Mouse (Mus musculus) lung, embryonic 15.5 days (tissue): ENCODE measurements around the gene Slc7a15. TPM values are rescaled to one million over a fixed set of nuclear protein-coding genes. Genes with fewer than 3 reads are reported as not detected.
"Not testable (repeated sequence)": the region's sequence is repeated elsewhere in the genome, so short reads cannot be mapped to it uniquely, and the experiment has no call there.

ENCODE experiments used
- ATAC-seq: fragments of 200-750 bp; cut with Nextera tagmentation; 2 replicates; pipeline ENCODE4 v1.8.0; 2017; ENCODE audit warnings: moderate number of reproducible peaks, borderline replicate concordance; ENCODE audit not compliant: low FRiP score, low TSS enrichment; ENCODE audit errors: extremely low read depth
- H3K27ac ChIP-seq: fragments of 300-500 bp; sonication (generic); 2 replicates; pipeline ENCODE4 v1.5.1; 2015; ENCODE audit warnings: moderate library complexity, mild to moderate bottlenecking, inconsistent platforms
- H3K27me3 ChIP-seq: fragments of 300-500 bp; sonication (generic); 2 replicates; pipeline ENCODE4 v1.6.1; 2015; ENCODE audit warnings: inconsistent platforms
- H3K36me3 ChIP-seq: fragments of 300-500 bp; sonication (generic); 2 replicates; pipeline ENCODE4 v1.6.1; 2015; ENCODE audit warnings: inconsistent platforms
- H3K4me1 ChIP-seq: fragments of 300-500 bp; sonication (generic); 2 replicates; pipeline ENCODE4 v1.6.1; 2015; ENCODE audit warnings: inconsistent platforms
- H3K4me2 ChIP-seq: fragments of 300-500 bp; sonication (generic); 2 replicates; pipeline ENCODE4 v1.6.1; 2015; ENCODE audit warnings: inconsistent platforms, mild to moderate bottlenecking, moderate library complexity
- H3K4me3 ChIP-seq: fragments of 300-500 bp; sonication (generic); 2 replicates; pipeline ENCODE4 v1.5.1; 2015; ENCODE audit warnings: mild to moderate bottlenecking, inconsistent platforms
- H3K9ac ChIP-seq: fragments of 300-500 bp; sonication (generic); 2 replicates; pipeline ENCODE4 v1.6.1; 2015; ENCODE audit warnings: inconsistent platforms
- H3K9me3 ChIP-seq: fragments of 300-500 bp; sonication (generic); 2 replicates; pipeline ENCODE4 v1.6.1; 2016; ENCODE audit warnings: inconsistent platforms
- WGBS: fragments of 180-500 bp; shearing (Covaris S2); methylation state at CpG from one replicate; pipeline ENCODE4 v1.1.7; 2015; 5-methylcytosine and 5-hydroxymethylcytosine counted together
- polyA plus RNA-seq: library from polyadenylated mRNA; unstranded; fragments of >200 nt; fragmentation: Nextera tagmentation; extraction: Ambion mirVana; gene quantifications from 2 replicates; pipeline ENCODE4 v1.2.1, GENCODE M21; 2015

Gene Slc7a15
- polyA plus RNA-seq, result not detected in 2 replicates

DNA sequence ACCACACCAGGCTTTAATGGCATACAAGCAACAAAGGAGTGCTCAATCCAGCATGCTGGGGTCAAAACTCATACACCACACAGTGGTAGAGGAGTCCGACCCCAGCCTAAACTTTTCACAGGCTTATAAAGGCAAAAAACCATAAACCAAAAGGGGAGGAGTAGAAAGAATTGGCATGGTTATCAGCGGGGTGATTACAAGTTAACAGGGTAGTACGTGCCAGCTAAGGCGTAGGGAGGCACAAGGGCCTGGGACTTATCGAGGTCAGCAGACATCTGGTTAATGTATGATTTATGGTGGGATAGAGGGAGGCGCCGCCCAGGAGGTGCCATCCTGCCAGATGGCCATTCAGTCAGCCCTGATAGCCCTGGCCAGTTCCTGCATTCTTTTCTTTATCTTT lies at the start of gene Slc7a15:
Gene Slc7a15, minus strand, starts transcription at position 101 of the 400 bp plus-strand sequence.
- H3K4me1 ChIP-seq, H3K4me2 ChIP-seq, H3K9me3 ChIP-seq, H3K4me3 ChIP-seq, H3K36me3 ChIP-seq, H3K27ac ChIP-seq, ATAC-seq, H3K27me3 ChIP-seq, H3K9ac ChIP-seq: not testable (repeated sequence)
- 88% methylated on average over 7 of the region's 7 CpGs for WGBS

DNA sequence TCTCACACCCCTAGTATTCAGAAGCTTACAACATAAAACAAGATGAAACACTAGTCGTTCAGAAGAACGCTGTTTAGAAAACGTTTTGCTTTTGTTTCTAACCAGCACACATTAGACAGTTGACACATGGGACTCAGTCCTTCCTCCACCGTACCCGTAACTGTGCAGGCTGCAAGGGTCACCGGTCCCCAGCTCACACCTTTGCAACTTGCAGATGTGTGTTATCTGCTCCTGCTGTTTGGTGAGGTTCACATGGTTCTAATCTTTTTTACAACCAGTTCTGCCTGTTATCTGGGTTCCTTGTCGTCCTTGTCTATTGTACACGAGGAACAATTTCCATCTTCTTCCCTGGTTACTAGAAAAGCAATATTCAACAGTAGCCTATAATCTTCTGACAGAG lies 49.3 kb upstream of the Slc7a15 start:
- not testable (repeated sequence) for H3K36me3 ChIP-seq, H3K9me3 ChIP-seq, H3K27ac ChIP-seq, H3K4me3 ChIP-seq, H3K9ac ChIP-seq, ATAC-seq, H3K4me1 ChIP-seq, H3K4me2 ChIP-seq, H3K27me3 ChIP-seq
- WGBS, result 55% methylated on average over 8 of the region's 8 CpGs

DNA sequence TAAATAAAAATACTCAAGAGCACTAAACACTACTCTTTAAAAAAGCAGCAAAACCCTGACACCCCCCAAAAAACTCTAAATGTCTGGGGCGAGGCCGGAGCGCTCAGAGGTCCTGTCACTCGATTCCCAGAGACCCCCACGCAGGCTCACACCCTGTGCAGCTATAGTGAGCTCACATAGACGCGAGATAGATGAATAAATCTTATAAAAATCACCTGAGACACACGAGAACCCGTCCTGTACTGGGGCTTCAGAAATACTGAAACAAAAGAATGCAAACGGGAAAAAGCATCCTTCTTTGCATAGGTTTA lies 42.5 kb upstream of the Slc7a15 start:
- Histone ChIP-seq H3K9ac (peak overlapping the region; percentile 99), H3K4me2 (peak overlapping the region; percentile 75), H3K36me3 (no peaks in the 10 kb centered on the region), H3K4me3 (peak overlapping the region; percentile 95), H3K27ac (0 out of 2 replicates have a peak overlapping the region, but pooled peaks have one; percentile 11), H3K4me1 (peaks cover 5% of the 10 kb centered on the region; the same call in 1 of the 2 replicates), H3K9me3 (no peaks in the 10 kb centered on the region), H3K27me3 (no peaks in the 10 kb centered on the region)
- no peak for ATAC-seq
- 7% methylated on average over 10 of the region's 10 CpGs for WGBS

DNA sequence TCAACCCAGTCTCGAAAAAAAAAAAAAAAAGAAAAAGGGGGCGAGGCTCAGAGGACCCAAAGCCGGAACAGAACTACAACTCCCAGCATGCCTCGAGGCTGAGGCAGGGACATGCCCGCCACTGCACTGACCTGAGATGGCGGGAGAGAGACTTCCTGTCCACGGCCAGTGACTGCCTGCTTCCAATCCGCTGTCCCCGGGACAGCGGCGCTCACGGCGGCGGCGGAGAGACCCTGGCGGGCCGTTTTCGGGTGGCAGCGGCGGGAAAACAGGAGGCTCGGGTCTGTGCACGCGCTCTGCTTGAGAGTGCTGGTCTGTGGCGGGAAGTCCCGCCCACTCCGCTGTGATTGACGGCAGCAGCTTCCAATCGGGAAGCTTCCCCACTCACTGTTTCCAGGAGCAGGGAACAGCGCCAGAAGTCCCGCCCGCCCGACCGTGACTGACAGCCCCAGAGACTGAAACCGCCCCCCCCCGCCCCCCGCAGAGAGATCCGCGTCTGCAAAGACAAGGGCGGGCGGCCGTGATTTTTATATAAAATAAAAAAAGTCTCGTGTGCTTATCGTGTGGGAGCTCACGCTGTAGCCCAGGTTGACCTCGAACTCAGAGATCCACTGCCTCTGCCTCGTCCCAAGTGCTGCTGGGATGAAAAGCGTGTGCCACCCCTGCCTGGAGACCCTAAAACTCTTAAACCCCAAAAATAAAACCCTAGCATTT lies 42.0 kb upstream of the Slc7a15 start:
- peak overlapping the region; percentile 75 for H3K4me2 ChIP-seq
- H3K36me3 ChIP-seq, result no peaks in the 10 kb centered on the region
- no peaks in the 10 kb centered on the region for H3K9me3 ChIP-seq
- peak overlapping the region; percentile 98 for H3K27ac ChIP-seq
- peaks cover 5% of the 10 kb centered on the region; the same call in 1 of the 2 replicates for H3K4me1 ChIP-seq
- H3K4me3 ChIP-seq, result peak overlapping the region; percentile 95
- peak; percentile 99 for ATAC-seq
- H3K27me3 ChIP-seq, result no peaks in the 10 kb centered on the region
- under 1% methylated on average over 47 of the region's 47 CpGs for WGBS
- peak overlapping the region; percentile 99 for H3K9ac ChIP-seq

DNA sequence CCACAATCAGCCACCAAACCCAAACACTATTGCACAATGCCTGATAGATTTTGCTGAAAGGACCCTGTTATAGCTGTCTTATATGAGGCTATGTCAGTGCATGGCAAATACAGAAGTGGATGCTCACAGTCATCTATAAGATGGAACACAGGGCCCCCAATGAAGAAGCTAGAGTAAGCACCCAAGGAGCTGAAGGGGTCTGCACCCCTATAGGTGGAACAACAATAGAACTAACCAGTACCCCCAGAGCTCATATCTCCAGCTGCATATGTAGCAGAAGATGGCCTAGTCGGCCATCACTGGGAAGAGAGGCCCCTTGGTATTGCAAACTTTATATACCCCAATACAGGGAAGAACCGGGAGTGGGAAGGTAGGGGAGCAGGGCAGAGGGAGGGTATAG lies 41.3 kb upstream of the Slc7a15 start:
- H3K9me3 ChIP-seq, H3K4me1 ChIP-seq, H3K27me3 ChIP-seq, ATAC-seq, H3K27ac ChIP-seq, H3K36me3 ChIP-seq: not testable (repeated sequence)
- Histone ChIP-seq H3K4me3 (peak overlapping the region; percentile 95), H3K9ac (peak overlapping the region; percentile 47), H3K4me2 (peak overlapping the region; percentile 75)
- 3% methylated on average over 2 of the region's 2 CpGs for WGBS

DNA sequence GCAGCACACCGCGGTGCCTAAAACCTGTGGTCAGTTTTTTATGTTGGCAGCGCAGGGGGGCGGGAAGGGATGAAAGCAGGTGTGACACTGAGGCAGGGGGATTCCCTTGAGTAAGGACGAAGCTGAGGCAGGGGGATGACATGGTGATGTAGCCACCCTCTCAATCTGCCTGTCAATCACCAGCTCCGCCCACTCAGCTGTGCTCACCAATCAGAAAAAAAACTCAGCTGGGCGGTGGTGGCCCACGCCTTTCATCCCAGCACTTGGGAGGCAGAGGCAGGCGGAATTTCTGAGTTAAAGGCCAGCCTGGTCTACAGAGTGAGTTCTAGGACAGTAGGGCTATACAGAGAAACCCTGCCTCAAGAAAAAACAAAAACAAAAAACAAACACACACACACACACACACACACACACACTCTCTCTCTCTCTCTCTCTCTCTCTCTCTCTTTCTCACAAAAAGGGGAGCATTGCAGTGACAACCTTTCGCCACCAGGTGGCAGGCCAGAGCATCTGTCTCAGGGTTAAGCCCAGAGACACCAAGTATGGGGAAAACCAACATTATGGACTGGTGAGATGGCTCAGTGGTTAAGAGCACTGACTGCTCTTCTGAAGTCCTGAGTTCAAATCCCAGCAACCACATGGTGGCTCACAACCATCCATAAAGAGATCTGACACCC lies 39.7 kb upstream of the Slc7a15 start:
- not testable (repeated sequence) for H3K4me3 ChIP-seq, H3K4me2 ChIP-seq, H3K36me3 ChIP-seq, H3K4me1 ChIP-seq, H3K27ac ChIP-seq, ATAC-seq, H3K27me3 ChIP-seq, H3K9ac ChIP-seq, H3K9me3 ChIP-seq
- 77% methylated on average over 10 of the region's 10 CpGs for WGBS

DNA sequence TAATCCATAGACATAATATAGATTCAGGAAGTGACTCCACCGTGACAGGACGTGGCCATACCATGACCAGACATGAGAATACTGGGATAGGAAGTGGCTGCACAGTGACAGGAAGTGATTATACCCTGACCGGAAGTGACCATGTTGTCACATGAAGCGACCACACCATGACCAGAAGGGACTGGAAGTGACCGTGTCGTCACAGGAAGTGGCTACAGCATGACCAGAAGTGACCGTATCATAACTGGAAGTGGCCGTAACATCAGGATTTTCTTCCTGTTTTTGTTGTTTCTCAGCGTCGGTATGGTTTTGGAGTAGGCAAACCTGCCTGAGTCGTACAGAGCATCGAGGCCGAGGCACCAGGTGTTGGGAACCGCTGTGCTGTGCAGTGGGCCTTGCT lies 38.1 kb upstream of the Slc7a15 start:
- no peaks in the 10 kb centered on the region for H3K27me3 ChIP-seq
- H3K9me3 ChIP-seq, result no peaks in the 10 kb centered on the region
- peaks cover 5% of the 10 kb centered on the region; the same call in 1 of the 2 replicates for H3K4me1 ChIP-seq
- H3K4me3 ChIP-seq, result no peak overlapping the region
- no peak overlapping the region for H3K9ac ChIP-seq
- no peak overlapping the region for H3K4me2 ChIP-seq
- WGBS, result 91% methylated on average over 14 of the region's 14 CpGs
- H3K36me3 ChIP-seq, result no peaks in the 10 kb centered on the region
- no peak overlapping the region for H3K27ac ChIP-seq
- ATAC-seq, result no peak

DNA sequence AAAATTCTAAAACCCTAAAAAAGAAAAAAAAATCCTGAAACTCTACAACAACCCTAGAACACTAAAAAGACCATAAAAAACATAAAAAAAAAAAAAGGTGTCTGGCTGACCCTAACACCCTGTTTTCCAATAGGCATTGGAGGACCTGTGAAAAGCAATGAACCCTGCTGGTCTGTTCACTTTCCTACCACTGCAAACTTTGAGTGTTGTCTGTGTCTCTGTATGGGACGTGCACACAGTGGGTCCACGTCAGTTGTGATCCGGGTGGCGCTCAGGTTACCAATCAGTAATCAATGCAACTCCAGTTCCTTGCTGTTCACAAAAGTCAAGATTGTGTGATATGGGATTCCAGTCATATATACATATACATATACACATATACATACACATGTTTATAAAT lies 36.7 kb upstream of the Slc7a15 start:
- no peaks in the 10 kb centered on the region for H3K36me3 ChIP-seq
- peaks cover 5% of the 10 kb centered on the region; the same call in 1 of the 2 replicates for H3K4me1 ChIP-seq
- H3K4me3 ChIP-seq, result no peak overlapping the region
- no peak overlapping the region for H3K9ac ChIP-seq
- 93% methylated on average over 4 of the region's 4 CpGs for WGBS
- ATAC-seq, result no peak
- no peak overlapping the region for H3K27ac ChIP-seq
- no peaks in the 10 kb centered on the region for H3K9me3 ChIP-seq
- no peak overlapping the region for H3K4me2 ChIP-seq
- no peaks in the 10 kb centered on the region for H3K27me3 ChIP-seq

DNA sequence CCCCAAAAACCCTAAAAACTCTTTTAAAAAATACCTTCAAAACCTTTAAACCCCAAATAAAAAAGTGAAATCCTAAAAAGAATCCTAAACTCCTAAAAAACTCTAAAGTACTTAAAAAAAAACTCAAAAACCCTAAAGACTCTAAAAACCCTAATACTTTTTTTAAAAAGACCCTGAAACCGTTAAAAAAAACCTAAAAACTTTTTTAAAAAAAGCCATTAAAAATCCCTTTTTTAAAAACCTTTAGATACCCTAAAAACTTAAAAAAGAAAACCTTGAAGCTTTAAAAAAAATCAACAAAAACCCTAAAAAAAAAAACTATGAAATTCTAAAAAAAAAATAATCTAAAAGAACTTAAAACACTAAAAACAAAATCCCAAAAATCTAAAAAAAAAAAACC lies 35.4 kb upstream of the Slc7a15 start:
- Histone ChIP-seq H3K4me1 (no peaks in the 10 kb centered on the region), H3K4me3 (no peak overlapping the region), H3K36me3 (no peaks in the 10 kb centered on the region), H3K9me3 (no peaks in the 10 kb centered on the region), H3K4me2 (no peak overlapping the region), H3K27ac (no peak overlapping the region), H3K27me3 (no peaks in the 10 kb centered on the region), H3K9ac (no peak overlapping the region)
- no peak for ATAC-seq
- 97% methylated on average over 1 of the region's 1 CpGs for WGBS

DNA sequence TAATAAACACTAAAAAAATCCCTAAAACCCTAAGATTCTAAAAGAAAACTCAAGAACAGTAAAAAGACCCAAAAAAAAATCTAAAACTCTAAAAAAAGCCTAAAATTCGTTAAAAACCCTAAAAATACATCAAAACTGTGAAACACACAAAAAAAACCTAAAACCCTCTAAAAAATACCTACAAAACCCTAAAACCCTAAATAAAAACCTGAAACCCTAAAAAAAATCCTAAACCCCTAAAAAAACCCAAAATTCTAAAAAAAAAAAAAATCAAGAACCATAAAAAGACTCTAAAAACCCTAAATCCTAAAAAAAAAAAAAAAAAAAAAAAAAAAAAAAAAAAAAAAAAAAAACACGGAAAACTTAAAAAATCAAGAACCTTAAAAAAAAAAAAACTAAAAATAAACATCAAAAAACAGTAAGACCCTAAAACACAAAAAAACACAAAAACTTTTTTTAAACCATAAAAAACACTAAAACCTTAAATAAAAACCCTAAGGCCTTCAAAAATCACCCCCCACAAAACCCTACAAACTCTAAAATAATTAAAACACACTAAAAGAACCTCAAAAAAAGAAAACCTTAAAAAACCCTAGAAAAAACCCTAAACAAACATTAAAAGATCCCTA lies 34.0 kb upstream of the Slc7a15 start:
- Histone ChIP-seq H3K27ac (no peak overlapping the region), H3K9me3 (no peaks in the 10 kb centered on the region), H3K4me3 (no peak overlapping the region), H3K4me1 (no peaks in the 10 kb centered on the region), H3K4me2 (no peak overlapping the region), H3K9ac (no peak overlapping the region), H3K27me3 (no peaks in the 10 kb centered on the region), H3K36me3 (no peaks in the 10 kb centered on the region)
- 81% methylated on average over 2 of the region's 2 CpGs for WGBS
- no peak for ATAC-seq

DNA sequence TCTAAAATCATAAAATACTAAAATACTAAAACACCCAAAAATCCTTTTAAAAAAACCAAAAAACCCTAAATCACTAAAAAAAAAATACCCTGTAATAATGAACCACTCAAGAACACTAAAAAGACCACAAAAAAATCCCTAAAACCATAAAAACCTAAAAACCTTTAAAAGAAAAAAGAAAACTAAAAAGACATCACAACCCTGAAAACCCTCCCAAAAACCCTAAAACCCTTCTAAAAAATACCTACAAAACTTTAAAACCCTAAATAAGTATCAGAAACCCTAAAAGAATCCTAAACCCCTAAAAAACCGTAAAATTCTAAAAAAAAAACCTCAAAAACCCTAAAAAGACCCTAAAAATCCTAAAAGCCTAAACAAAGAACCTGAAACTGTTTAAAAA lies 32.8 kb upstream of the Slc7a15 start:
- ATAC-seq, result no peak
- H3K4me1 ChIP-seq, result no peaks in the 10 kb centered on the region
- H3K9ac ChIP-seq, result no peak overlapping the region
- no peak overlapping the region for H3K4me2 ChIP-seq
- WGBS, result 95% methylated on average over 1 of the region's 1 CpGs
- H3K9me3 ChIP-seq, result no peaks in the 10 kb centered on the region
- no peaks in the 10 kb centered on the region for H3K36me3 ChIP-seq
- H3K27me3 ChIP-seq, result no peaks in the 10 kb centered on the region
- no peak overlapping the region for H3K4me3 ChIP-seq
- H3K27ac ChIP-seq, result no peak overlapping the region

DNA sequence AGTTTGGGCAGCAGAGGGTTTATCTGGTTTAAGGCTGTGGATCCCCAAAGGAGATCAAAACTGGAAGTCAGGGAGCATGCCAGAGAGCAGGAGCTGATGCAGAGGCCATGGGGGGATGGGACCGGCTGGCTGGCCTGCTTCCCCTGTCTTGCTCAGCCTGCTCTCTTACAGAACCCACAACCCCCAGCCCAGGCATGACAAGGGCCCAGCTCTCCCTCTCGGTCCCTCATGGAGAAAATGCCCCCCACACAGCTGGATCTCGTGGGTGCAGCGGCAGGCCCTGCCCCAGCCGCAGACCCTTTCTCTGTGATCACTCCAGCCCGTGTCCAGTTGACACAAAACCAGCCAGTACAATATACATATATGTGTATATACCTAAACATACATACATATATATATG lies 30.7 kb upstream of the Slc7a15 start:
- Histone ChIP-seq H3K4me3 (no peak overlapping the region), H3K4me2 (no peak overlapping the region), H3K9me3 (no peaks in the 10 kb centered on the region), H3K36me3 (no peaks in the 10 kb centered on the region), H3K4me1 (no peaks in the 10 kb centered on the region), H3K9ac (no peak overlapping the region), H3K27me3 (no peaks in the 10 kb centered on the region), H3K27ac (no peak overlapping the region)
- 93% methylated on average over 6 of the region's 6 CpGs for WGBS
- no peak for ATAC-seq
